Mouse (Mus musculus): Measurements from ENCODE around the gene Pde4d.

- no peak for TF ChIP-seq CTCF (IDR thresholded peaks at IDR 0.05; ENCODE audit: insufficient read depth, low read depth, low read length)
- TF ChIP-seq POLR2A (IDR thresholded peaks at IDR 0.05; ENCODE audit: insufficient read depth, low read depth, low read length) = no peak
Measured at GRCm38 (mm10) chr13:108964056-108964455, 514.3 kb downstream of the Pde4d start.
